Mouse (Mus musculus) heart, embryonic 13.5 days (tissue): ENCODE data around the gene Cfd. TPM values are rescaled to one million over a fixed set of nuclear protein-coding genes. Genes with fewer than 3 reads are reported as not detected.
A peak's percentile ranks its signal among the peaks of the same experiment; 100 is the strongest.

ENCODE experiments used
- ATAC-seq: fragments of 200-750 bp; cut with Nextera tagmentation; 2 replicates; pipeline ENCODE4 v1.8.0; 2017; ENCODE audit warnings: moderate TSS enrichment; ENCODE audit not compliant: insufficient number of reproducible peaks, low FRiP score, low TSS enrichment; ENCODE audit errors: extremely low read depth
- H3K27ac ChIP-seq: fragments of 300-500 bp; sonication (generic); replicated peaks from 2 replicates; pipeline ENCODE4 v1.5.1; 2015; ENCODE audit warnings: moderate library complexity, mild to moderate bottlenecking, inconsistent platforms
- H3K27me3 ChIP-seq: fragments of 300-500 bp; sonication (generic); replicated peaks from 2 replicates; pipeline ENCODE4 v1.6.1; 2015; ENCODE audit warnings: mild to moderate bottlenecking, inconsistent platforms
- H3K36me3 ChIP-seq: fragments of 300-500 bp; sonication (generic); 2 replicates; pipeline ENCODE4 v1.6.1; 2015; ENCODE audit warnings: mild to moderate bottlenecking, inconsistent platforms
- H3K4me1 ChIP-seq: fragments of 300-500 bp; sonication (generic); 2 replicates; pipeline ENCODE4 v1.6.1; 2015; ENCODE audit warnings: inconsistent platforms
- H3K4me2 ChIP-seq: fragments of 300-500 bp; sonication (generic); 2 replicates; pipeline ENCODE4 v1.6.1; 2015; ENCODE audit warnings: inconsistent platforms, mild to moderate bottlenecking, moderate library complexity
- H3K4me3 ChIP-seq: fragments of 300-500 bp; sonication (generic); 2 replicates; pipeline ENCODE4 v1.5.1; 2015; ENCODE audit warnings: moderate library complexity, mild to moderate bottlenecking, inconsistent platforms
- H3K9ac ChIP-seq: fragments of 300-500 bp; sonication (generic); 2 replicates; pipeline ENCODE4 v1.6.1; 2015; ENCODE audit warnings: inconsistent platforms, mild to moderate bottlenecking, moderate library complexity
- H3K9me3 ChIP-seq: fragments of 300-500 bp; sonication (generic); 2 replicates; pipeline ENCODE4 v1.6.1; 2016; ENCODE audit warnings: inconsistent platforms
- WGBS: fragments of 180-500 bp; shearing (Covaris S2); methylation state at CpG from one replicate; pipeline ENCODE4 v1.1.7; 2015; ENCODE audit warnings: mixed read lengths; 5-methylcytosine and 5-hydroxymethylcytosine counted together
- microRNA-seq: library from miRNA; unstranded; fragments of <30 nt; microRNA quantifications from one replicate; pipeline ENCODE4, GENCODE M21; 2016
- polyA plus RNA-seq: library from polyadenylated mRNA; unstranded; fragments of >200 nt; fragmentation: Nextera tagmentation; extraction: Ambion mirVana; gene quantifications from 2 replicates; pipeline ENCODE4 v1.2.1, GENCODE M21; 2015

The Cfd gene
- polyA plus RNA-seq, 1 experiment from 2014 or later, result not detected

- no peaks in the 10 kb centered on the region for H3K9me3 ChIP-seq
- peak overlapping the region; percentile 61 for H3K4me2 ChIP-seq
- no peaks in the 10 kb centered on the region for H3K27me3 ChIP-seq
- no peak overlapping the region for H3K9ac ChIP-seq
- 77% methylated on average over 11 of the region's 11 CpGs for WGBS
- H3K4me1 ChIP-seq, result peaks cover 84% of the 10 kb centered on the region
- H3K4me3 ChIP-seq, result no peak overlapping the region; the same call in 1 of the 2 replicates
- ATAC-seq, result no peak
- H3K27ac ChIP-seq, result no peak overlapping the region; the same call in 1 of the 2 replicates
- peaks cover 38% of the 10 kb centered on the region for H3K36me3 ChIP-seq
These were observed 47.3 kb downstream of the Cfd start for GRCm38 (mm10) chr10:79937775-79938526.

GRCm38 (mm10) chr10:79940749-79941148, 50.1 kb downstream of the Cfd start:
- ATAC-seq, result no peak
- peak overlapping the region; percentile 62 for H3K9ac ChIP-seq
- H3K4me3 ChIP-seq, result 0 out of 2 replicates have a peak overlapping the region, but pooled peaks have one; percentile 0
- peaks cover 24% of the 10 kb centered on the region for H3K36me3 ChIP-seq
- no peaks in the 10 kb centered on the region for H3K27me3 ChIP-seq
- H3K27ac ChIP-seq, result peak overlapping the region; percentile 61; the same call in 1 of the 2 replicates
- H3K9me3 ChIP-seq, result no peaks in the 10 kb centered on the region
- peak overlapping the region; percentile 48 for H3K4me2 ChIP-seq
- 47% methylated on average over 7 of the region's 7 CpGs for WGBS
- H3K4me1 ChIP-seq, result peaks cover 81% of the 10 kb centered on the region

Small RNA genes within 50 kb of the gene (microRNA-seq; reads per million reads assigned to microRNA genes)
- 0.61 reads per million for gene Mir6910

Other genes with a start within 250 kb of the Cfd start
- gene Odf3l2, start 245.1 kb upstream of the Cfd start, polyA plus RNA-seq, result not detected in 2 replicates
- 0.82 and 1.2 TPM in 2 replicates for gene Madcam1, start 226.3 kb upstream of the Cfd start, polyA plus RNA-seq
- gene Tpgs1, start 221.5 kb upstream of the Cfd start, polyA plus RNA-seq, result 41.4 and 43.1 TPM in 2 replicates
- 122 and 136 TPM in 2 replicates for gene Cdc34, start 208.7 kb upstream of the Cfd start, polyA plus RNA-seq
- 0.67 and 1.0 TPM in 2 replicates for gene Gzmm, start 201.8 kb upstream of the Cfd start, polyA plus RNA-seq
- gene Bsg, start 186.4 kb upstream of the Cfd start, polyA plus RNA-seq, result 1,093 and 1,212 TPM in 2 replicates
- gene Hcn2, start 174.2 kb upstream of the Cfd start, polyA plus RNA-seq, result 0.06 and 0.09 TPM in 2 replicates
- 30.2 and 30.9 TPM in 2 replicates for gene Polrmt, start 144.3 kb upstream of the Cfd start, polyA plus RNA-seq
- gene Fgf22, start 135.8 kb upstream of the Cfd start, polyA plus RNA-seq, result 0.17 TPM in 1 of 2 replicates, not detected in the other
- 61.4 and 66.3 TPM in 2 replicates for gene Rnf126, start 123.9 kb upstream of the Cfd start, polyA plus RNA-seq
- gene Fstl3, start 113.6 kb upstream of the Cfd start, polyA plus RNA-seq, result 23.8 and 27.3 TPM in 2 replicates
- gene Prss57, start 99.9 kb upstream of the Cfd start, polyA plus RNA-seq, result 0.51 TPM in 1 of 2 replicates, not detected in the other
- gene Palm, start 97.3 kb upstream of the Cfd start, polyA plus RNA-seq, result 67.1 and 69.3 TPM in 2 replicates
- gene Misp, start 69.9 kb upstream of the Cfd start, polyA plus RNA-seq, result 1.2 and 1.4 TPM in 2 replicates
- gene Ptbp1, start 36.4 kb upstream of the Cfd start, polyA plus RNA-seq, result 122 and 141 TPM in 2 replicates
- gene Prtn3, start 16.4 kb upstream of the Cfd start, polyA plus RNA-seq, result 2.5 and 2.6 TPM in 2 replicates
- gene Plppr3, start 16.2 kb upstream of the Cfd start, polyA plus RNA-seq, result 15.8 and 16.4 TPM in 2 replicates
- 0.25 and 0.96 TPM in 2 replicates for gene Elane, start 4.6 kb upstream of the Cfd start, polyA plus RNA-seq
- 41.8 and 42.1 TPM in 2 replicates for gene Med16, start 18.1 kb downstream of the Cfd start, polyA plus RNA-seq
- 1.7 TPM in 1 of 2 replicates, not detected in the other for gene Gm26602, start 20.0 kb downstream of the Cfd start, polyA plus RNA-seq
- 0.60 and 0.67 TPM in 2 replicates for gene Kiss1r, start 26.1 kb downstream of the Cfd start, polyA plus RNA-seq
- gene R3hdm4, start 30.4 kb downstream of the Cfd start, polyA plus RNA-seq, result 95.6 and 100 TPM in 2 replicates
- 3.4 and 4.2 TPM in 2 replicates for gene Arid3a, start 36.2 kb downstream of the Cfd start, polyA plus RNA-seq
- gene Wdr18, start 69.3 kb downstream of the Cfd start, polyA plus RNA-seq, result 72.4 and 80.9 TPM in 2 replicates
- gene Grin3b, start 79.9 kb downstream of the Cfd start, polyA plus RNA-seq, result 0.09 and 0.11 TPM in 2 replicates
- gene Tmem259, start 93.5 kb downstream of the Cfd start, polyA plus RNA-seq, result 10.6 and 12.8 TPM in 2 replicates
- 264 and 271 TPM in 2 replicates for gene Cnn2, start 97.7 kb downstream of the Cfd start, polyA plus RNA-seq
- gene Abca7, start 105.6 kb downstream of the Cfd start, polyA plus RNA-seq, result 2.2 and 2.6 TPM in 2 replicates
- gene Arhgap45, start 125.8 kb downstream of the Cfd start, polyA plus RNA-seq, result 5.5 and 6.5 TPM in 2 replicates
- gene Polr2e, start 148.9 kb downstream of the Cfd start, polyA plus RNA-seq, result 149 and 154 TPM in 2 replicates
- gene Gpx4, start 156.3 kb downstream of the Cfd start, polyA plus RNA-seq, result 691 and 741 TPM in 2 replicates
- 9.1 and 10.1 TPM in 2 replicates for gene Sbno2, start 214.7 kb downstream of the Cfd start, polyA plus RNA-seq
- gene Stk11, start 224.9 kb downstream of the Cfd start, polyA plus RNA-seq, result 12.0 and 13.0 TPM in 2 replicates
- 808 and 893 TPM in 2 replicates for gene Atp5d, start 247.8 kb downstream of the Cfd start, polyA plus RNA-seq
- gene Cbarp, start 250.0 kb downstream of the Cfd start, polyA plus RNA-seq, result 1.6 and 2.5 TPM in 2 replicates